Mouse (Mus musculus) layer of hippocampus, postnatal 25 days (tissue): ENCODE results near the gene Tmem214. TPM values are rescaled to one million over a fixed set of nuclear protein-coding genes. Genes with fewer than 3 reads are reported as not detected.

Experiments used
- DNase-seq, 2 experiments: peaks; one replicate each; pipeline ENCODE4 v3.0.0; 2022; ENCODE audit warnings: mixed read lengths in 2 of 2, low spot score in 1 of 2; ENCODE audit errors: extremely low spot score in 1 of 2
- total RNA-seq, 2 experiments: library from RNA; stranded (reverse); gene quantifications; 2 replicates each; pipeline ENCODE4 v1.2.3; 2021

The Tmem214 gene
- total RNA-seq = 10 to 100 TPM; 60.4 to 60.8 TPM

DNA sequence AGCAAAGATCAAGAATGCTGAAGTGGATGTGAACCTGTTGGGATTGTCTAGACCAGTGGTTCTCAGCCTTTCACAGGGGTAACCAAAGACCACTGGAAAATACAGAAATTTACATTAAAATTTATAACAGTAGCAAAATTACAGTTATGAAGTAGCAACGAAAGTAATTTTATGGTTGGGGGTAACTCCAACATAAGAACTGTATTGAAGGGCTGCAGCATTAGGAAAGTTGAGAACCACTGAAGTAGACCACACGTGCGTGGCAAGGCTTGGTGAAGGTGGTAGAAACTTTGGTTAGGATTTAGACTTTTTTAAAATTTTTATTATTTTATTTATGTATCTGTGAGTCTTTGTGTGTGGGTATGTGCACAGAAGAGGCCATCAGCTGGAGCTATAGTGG is at the start of gene Tmem214:
Gene Tmem214 (plus strand): TSS at position 301 of the 400 bp plus-strand sequence.
- no peak for DNase-seq

DNA sequence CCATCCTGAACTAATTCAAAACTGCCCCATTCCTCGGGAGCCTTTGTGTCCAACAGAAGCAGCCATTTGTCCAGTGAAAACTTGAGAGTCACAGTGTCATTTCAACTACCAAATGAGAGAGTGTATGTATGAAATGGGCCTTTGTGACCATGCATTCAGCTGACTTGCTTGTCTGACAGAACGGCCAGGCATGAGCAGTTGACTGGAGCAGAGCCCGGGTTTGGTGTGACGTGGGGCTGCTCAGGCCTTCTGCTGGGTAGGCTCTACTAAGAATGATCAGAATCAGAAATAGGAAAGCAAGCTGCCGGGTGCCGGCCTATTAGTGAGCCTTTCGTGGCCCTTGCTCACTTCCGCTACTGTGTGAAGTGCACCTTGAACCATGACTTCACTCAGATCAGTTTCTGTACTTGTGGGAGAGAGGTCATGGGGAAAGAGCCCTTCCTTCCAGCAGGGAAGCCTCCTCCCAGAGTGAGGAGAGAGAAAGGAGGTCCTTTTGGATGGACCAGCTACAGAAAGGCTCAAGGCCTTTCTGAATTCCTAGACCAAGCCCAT is 49.0 kb upstream of the Tmem214 start:
- no peak for DNase-seq

GRCm38 (mm10) chr5:30822689-30823088 is 45.1 kb upstream of the Tmem214 start:
- no peak for DNase-seq

- no peak for DNase-seq
Observed at GRCm38 (mm10) chr5:30823091-30823490, 44.7 kb upstream of the Tmem214 start.

GRCm38 (mm10) chr5:30824124-30824988 is 43.5 kb upstream of the Tmem214 start:
- DNase-seq = no peak

- no peak for DNase-seq
Observed at GRCm38 (mm10) chr5:30825166-30825565, 42.6 kb upstream of the Tmem214 start.

- no peak for DNase-seq
Observed at GRCm38 (mm10) chr5:30825821-30826220, 42.0 kb upstream of the Tmem214 start.

DNA sequence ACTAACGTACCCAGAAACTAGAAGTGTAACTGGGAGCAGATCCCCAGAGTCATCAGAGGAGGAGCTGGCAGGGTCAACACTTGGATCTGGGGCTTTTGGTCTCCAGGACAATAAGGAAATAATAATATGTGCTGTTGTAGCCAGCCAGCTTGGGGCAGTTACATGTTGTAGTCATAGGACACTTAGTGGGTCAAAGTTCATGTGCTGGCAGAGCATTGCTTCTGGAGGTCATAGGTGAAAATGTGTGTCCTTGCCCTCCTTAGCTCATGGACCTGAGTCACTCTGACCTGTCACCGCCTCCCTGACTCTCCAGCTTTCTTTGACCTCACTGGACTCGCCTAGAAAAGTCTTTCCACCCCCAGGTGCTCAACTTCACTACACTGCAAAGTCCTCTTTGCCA is 34.4 kb upstream of the Tmem214 start:
- no peak for DNase-seq

DNA sequence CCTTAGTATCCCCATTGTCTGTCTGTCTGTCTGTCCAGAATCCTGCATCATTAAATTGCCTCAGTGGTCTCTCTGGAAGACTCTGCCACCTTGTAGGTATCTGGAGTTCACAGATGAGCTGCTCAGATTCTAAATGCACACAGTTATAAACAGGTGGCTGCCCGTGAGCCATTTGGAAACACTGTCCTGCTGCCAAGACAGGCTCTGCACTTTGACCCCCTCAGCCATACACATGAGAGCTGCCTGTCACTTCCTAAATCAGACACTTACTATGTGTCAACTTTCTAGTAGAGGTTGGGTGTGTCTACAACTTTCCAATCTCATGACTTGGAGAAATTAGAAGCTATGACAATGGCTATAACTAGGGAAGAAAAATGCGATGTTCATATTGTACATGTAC is 28.1 kb upstream of the Tmem214 start:
- no peak for DNase-seq

DNA sequence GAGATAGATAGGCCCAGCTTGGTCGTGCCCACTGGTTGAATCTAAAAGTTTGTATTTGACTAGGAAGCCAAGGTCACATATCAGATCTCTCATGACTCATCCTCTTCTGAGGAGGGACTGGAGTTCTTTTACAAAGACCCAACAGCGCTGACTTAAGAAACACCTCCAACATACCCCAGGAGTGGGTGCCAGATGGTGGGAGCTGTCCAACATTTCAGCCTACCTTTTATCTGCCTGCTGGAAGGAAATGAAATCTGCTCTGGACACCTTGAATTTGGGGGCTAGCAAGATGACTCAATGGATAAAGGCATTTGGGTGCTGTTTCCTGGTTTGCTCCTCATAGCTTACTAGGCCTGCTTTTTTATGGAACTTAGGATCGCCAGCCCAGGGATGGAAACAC is 25.9 kb upstream of the Tmem214 start:
- DNase-seq = no peak

DNA sequence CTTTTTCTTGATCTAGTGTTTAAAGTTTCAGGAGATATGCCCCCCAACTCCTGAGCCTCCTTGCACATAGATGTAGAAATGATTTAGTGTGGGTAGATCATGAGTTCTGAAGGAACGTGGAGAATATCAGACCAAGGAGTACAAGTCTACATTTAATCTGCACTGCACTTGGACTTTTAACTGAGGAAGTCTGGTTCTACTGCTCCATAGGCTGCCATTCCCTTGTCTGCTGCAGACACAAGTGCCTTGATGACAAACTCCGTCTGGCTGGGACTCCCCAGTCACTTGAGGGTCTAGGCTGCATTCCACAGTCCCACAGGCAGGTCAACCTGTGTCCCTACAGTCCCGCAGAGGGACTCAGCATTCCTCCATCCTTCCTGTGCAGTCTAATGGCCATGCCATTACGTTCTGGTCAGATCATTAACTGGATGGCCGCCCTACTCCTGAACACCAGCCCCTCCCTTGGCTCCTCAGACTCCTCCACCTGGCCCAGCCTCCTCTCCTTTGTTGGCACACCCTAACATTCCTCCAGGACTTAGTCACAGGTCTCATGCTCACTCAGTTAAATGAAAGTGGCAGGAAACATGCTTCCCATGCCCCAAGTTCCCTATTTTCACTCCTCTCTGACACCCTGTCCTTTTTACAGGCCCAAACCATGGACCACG is 17.8 kb upstream of the Tmem214 start:
- DNase-seq = no peak

DNA sequence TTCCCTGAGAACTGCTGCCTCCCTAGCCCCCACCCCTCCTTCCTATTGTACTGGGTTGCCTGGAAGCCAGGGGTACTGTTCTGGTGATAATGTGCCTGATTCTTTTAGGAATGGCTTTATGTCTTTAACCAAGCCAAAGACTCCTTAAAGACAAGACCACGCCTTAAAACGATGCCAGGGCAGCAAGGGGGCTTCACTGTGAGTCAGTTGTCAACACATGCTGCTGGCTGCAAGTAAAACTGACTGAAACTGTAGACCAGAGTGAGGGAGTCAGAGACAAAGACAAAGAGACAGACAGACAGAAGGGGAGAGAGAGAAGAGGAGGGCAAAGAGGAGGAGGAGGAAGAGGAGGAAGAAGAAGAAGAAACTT is 17.3 kb upstream of the Tmem214 start:
- DNase-seq = no peak

DNA sequence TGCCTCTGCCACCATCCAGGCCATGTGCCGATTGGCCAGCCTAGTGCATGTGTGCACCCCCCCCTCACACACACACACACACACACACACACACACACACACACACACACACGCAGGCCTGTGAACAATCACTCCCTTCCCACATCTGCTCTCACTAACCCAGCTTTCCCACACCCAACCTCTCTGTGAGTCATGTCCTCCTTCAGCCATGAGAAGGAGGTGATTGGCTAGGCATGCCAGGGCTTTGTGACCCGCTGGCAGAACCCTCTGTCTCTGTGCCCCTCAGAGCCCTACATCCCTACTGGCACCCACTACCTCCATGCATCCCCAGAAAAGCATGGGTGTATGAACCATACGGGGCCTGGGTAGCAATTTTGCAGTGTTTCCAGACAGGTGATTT is 14.3 kb upstream of the Tmem214 start:
- no peak for DNase-seq

GRCm38 (mm10) chr5:30855674-30856073 is 12.1 kb upstream of the Tmem214 start:
- no peak for DNase-seq

- DNase-seq = no peak
Observed at GRCm38 (mm10) chr5:30856124-30856523, 11.7 kb upstream of the Tmem214 start.

DNA sequence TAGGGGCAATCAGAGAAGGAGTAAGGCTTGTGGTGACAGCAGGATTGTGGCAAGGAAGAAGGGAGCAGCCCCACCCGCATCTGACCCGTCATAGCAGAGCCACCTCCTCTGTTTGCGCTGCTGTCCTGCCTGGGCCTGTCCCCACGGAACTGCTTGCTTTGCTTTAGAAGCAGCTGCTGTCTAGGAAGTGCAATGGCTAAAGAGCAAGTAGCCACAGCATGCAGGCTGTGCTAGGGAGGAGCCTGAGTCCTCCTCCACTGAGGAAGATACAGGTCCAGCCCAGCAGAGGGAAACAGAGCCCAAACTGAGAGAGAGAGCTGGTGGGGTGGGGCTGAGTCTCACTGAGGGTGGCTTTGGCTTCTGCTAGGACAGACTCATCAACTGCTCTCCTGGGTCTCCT is 4.0 kb upstream of the Tmem214 start:
- no peak for DNase-seq

DNA sequence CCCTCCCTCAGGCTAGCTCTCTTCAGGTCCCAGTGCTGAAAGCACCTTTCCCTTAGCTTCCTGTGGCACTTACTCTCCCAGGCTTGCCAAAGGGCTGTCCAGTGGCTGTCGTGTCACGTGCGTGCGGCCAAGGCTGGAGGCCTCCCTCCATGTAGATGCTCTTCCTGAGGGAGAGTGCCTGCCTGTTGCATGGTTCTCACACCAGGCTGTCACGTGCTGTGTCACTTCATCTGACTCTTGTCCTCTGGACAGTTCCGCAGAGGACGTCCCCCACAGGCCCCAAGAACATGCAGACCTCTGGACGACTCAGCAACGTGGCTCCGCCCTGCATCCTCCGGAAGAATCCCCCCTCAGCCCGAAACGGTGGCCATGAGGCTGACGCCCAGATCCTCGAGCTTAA is 3.5 kb upstream of the Tmem214 start:
- DNase-seq = no peak

DNA sequence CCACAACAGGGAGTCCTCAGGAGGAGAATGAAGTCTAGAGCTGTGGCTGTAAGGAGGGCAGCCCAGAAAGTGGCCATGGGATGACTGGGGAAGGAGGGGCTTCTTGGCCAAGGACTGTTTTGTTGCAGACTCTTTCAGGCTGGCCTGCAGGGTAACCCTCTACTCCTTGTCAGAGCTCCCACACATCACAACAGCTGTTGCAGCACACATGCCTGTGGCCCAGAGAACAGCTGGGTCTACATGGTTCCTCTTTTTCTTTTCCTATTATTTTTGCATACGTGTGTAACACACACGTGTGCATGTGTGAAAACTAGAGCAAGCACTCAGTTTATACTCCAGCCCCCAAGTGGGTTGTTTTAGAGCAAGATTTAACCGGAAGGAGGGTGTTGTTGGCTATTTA is 941 bp upstream of the Tmem214 start:
- no peak for DNase-seq

- no peak for DNase-seq
Observed at GRCm38 (mm10) chr5:30868981-30869380, 1.2 kb downstream of the Tmem214 start.

DNA sequence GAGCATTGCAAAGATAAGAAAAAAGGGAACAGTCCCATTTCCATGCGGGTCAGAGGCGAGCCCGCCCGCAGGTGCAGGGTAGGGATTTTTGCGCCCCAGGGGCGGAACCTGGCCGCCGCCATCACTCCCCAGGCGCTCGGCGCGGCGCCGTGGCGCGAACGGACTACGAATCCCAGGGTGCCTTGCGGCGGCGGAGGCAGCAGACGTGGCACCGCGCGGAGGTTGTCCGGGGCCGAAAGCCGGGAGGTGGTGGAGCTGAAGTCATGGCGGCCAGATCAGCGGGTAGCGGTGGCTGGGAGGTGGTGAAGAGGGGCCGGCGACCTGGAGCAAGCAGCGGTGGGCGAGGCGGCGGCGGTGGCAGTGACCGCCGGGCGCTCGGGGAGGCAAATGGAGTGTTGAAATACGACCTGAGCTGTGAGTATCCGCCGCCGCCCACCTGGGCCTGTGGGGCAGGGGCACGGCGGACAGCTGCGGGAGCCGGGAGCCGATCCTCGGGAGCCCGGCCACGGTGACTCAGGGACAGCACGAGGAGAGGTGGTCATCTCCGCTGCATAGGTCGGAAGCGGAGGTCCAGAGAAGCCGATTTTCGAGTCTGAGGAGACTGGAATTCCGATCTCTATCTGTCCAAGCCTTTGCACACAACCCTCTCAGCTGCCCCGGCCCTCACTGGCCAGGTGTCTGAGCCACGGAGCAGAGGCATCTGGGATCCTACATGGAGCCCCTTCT is 1.8 kb downstream of the Tmem214 start:
- DNase-seq = peak; percentile 91

GRCm38 (mm10) chr5:30870131-30870406 is 2.3 kb downstream of the Tmem214 start:
- DNase-seq = no peak
